Mouse (Mus musculus) cerebellum, adult (tissue): Measurements from ENCODE around the gene Gm35315.
"Not testable (repeated sequence)": the region's sequence is repeated elsewhere in the genome, so short reads cannot be mapped to it uniquely, and the experiment has no call there.

Experiments
- ATAC-seq: cut with Nextera tagmentation; 2 replicates; pipeline ENCODE4 v1.9.2; 2017; ENCODE audit warnings: mild to moderate bottlenecking, moderate library complexity, mixed read lengths; ENCODE audit not compliant: insufficient number of reproducible peaks, low FRiP score, low TSS enrichment

The Gm35315 gene

DNA sequence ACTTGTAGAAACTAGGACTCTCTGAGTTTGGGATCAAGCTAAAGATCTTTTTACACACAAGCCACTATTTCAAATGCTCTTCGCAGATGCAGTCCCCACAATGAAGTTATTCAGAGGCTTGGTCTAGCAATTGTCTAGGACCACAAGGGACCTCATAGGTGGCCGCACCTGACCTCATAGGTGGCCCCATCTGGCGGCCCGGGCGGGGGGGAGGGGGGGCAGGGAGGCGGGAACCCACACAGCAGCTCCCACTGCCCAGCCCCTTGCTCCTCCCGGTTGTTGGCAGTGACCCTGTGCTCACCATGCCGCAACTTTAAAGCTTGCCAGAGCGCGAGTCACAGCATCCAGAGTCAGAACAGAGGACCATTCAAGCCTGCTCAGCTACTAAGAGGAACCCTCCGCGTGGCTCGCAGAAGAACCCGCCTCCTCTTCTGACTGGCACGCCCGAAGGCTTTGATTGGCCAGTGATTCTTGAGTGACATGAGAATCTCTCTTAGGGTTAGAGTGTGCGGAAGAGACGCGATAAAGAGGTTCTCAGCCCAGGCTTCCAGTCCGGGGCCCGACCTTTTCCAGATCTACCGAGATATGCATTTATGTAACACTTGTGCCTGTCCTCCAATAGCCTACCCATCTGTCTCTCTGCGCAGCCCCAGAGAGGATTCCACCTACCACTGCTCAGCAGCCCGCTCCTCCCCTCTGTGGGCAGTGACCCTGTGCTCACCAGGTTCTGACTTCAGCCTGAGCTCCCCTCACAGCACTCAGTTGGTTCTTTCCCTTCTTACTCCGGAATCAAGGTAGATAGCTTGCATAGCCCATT lies at the start of gene Gm35315:
Gene Gm35315 (minus strand): TSS at position 391 of the 817 bp plus-strand sequence.
- ATAC-seq = peak; percentile 99

DNA sequence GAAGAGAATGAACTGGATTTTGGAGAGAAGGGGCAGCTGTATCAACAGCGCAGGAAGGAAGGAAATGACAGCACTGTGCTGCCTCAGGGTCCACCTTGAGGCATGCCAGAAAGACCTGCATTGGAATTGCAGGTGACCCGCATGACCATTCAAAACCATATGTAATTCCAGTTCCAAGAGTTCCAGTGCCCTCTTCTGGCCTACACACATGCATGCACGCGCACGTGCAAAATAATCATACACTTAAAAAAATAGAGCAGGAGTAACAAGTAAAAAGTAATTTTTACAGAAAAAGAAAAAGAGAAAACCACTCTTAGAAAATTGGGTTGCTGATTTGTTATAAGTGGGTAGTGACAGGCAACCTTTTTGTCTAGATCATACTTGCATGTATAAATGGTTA lies 48.8 kb upstream of the Gm35315 start:
- ATAC-seq = no peak

DNA sequence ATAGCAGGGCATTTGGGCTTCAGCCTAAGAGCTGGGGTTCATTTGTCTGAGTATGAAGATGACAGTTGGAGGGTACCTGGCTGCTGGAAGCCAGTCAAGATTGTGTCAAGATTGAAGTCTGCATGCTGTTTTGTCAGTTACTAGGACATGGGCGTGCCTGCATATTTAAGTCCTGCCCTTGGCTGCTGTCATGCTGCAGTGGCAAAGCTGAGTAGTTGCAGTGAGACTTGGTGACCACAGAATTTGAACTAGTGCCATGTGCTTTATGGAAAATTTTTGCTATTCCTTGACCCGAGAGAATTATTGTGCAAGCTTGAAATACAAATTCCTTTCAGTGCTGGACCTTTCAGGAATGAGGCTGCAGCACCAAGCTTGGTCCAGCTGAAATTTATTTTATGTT lies 48.1 kb upstream of the Gm35315 start:
- no peak for ATAC-seq

DNA sequence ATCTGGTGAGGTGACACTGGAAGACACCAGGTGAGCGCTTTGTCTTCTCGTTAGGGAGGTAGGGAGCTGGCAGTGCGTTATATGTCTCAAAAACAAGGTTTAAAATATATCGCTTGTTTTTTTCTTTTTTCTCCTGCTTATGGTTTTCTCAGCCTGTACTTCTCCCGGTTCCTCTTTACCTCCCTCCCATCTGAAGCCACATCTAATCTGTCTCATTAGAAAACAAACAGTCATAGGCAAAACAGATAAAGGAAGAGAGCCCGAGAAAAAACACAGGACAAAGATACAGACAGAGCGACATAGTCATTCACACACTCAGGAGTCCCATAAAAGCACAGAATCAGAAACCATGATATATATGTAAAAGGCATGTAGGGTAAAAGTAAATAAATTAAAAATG lies 46.2 kb upstream of the Gm35315 start:
- ATAC-seq = no peak

DNA sequence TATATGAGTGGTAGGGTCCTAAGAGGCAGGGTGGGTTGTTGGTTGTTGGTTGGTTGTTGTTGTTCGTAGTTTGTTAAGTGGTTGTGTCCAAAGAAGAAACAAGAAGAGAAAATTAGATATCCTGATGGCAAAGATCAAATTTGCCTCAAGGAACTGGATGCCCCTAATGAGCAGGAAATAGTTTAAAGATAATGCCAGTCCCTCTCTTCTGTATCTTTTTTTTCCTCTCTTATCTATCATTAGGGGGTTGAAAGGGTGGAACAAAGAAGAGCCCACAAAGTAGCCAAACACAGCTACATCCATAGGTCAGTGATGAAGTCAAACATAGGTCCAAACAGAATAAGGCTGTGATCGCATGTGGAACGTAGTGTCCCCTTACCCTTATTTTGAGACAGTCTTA lies 45.1 kb upstream of the Gm35315 start:
- no peak for ATAC-seq

DNA sequence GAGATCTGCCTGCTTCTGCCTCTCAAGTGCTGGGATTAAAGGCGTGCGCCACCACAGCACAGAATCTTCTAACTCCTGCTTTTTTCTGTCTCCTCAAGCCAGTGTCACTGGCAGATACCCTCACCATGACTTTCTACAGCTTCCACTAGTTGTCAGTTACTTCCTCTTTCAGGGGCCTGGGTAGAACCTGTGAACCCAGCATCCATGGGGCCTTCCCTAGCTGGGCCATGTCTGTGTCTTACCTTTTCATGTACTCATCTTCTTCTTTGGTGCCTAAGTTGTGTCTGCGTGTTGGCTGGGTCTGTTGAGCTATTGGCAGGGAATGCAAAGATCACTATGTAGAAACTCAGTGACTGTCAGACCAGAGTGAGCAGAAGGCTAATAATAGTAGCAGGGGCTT lies 43.6 kb upstream of the Gm35315 start:
- no peak for ATAC-seq

DNA sequence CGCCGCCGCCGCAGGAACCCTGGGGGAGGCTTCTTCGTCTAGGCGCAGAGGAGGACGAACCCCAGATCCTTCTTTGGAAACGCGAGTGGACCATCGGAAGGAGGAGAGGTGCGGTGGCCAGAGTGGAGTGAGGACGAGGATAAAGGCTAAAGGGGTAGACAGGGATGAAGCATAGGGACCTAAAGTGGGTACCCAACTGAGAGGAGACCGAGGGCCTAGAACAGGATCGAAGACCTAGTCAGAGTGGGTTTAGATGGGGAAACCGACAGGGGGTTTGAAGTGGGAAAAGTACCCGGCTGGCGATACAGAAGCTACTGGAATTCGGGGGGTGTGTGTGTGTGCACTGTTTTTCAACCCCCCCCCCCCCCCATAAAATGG lies 41.9 kb upstream of the Gm35315 start:
- ATAC-seq = 0 out of 2 replicates have a peak, but pooled peaks have one; percentile 2

DNA sequence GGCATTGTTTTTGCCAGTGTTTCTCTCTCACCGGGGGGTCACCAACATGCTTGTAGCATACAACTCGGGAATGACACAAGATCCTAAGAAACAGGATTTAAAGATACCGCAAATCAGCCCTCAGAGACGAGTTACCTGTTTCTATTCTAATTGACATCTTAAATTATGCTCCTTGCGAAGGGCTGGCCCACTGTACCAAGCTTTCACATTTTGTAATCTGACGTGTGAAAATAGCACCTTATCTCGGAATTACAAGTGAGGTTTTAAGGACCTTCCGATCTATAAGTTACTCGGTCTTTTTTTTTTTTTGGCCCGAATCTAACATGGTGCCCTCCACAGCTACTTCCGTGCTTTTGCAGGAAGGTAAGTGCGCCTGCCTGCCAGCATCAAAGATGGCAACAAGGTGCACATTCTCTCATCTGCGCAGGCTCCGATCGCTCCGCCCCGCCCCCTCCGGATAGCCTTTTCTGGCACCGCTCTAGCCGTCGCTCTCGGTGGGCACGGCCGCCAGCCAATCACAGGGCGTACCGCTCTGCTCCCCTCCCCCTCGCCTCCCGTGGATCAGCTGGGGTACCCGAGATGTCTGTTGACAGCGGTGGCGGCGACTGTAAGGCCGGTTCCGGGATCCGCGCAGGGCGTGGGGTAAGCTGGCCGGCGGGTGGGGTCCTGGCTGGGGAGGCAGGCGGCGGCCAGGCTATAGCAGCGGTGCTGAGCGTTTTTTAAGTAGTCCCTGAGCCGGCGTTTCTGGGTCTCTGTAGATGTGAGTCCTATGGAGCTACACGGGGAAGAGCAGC lies 41.3 kb upstream of the Gm35315 start, which contains the start of gene Chfr:
Gene Chfr (plus strand): TSS at position 550 of the 794 bp plus-strand sequence.
- ATAC-seq = peak; percentile 96

DNA sequence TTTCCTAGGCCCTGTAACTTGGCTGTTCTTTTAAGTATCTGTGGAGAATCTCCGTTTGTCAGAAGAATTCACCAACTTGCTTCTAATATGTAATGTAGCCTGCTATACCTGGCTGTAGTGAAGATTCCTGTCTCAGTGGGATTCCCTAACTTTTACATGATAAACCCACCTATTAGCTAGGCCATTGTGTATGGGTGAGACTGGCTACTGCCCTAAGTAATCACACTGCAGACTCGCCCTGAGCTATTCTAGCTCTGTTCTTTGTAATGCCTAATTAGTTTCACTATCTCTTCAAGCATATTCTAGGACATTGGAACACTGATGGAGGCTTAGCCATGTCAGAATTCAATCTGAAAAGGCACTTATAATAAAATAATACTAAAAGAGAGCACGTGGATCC lies 28.2 kb upstream of the Gm35315 start:
- ATAC-seq = not testable (repeated sequence)

DNA sequence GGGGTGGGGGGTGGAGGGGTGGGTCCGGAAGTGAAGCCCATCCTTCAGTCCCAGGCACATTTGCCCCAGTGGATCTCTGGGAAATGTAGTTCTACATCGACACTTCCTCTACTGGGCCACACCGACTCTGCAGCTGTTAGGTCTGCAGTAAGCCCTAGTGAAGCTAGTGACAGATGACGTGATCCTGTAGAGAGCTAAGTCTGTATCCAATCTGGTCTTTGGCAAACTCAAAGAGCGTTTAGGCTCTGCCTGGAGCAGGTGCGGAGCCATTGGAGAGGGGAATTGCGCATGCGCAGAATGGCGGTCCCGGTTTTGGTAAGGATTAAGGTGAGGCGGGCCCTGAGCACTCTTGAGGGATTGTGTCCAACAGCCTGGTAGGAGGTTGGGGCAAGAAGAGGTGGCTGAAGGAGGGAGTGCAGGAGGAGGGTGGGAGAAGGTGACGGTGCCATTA lies 15.8 kb upstream of the Gm35315 start, which contains the start of gene Zfp605:
Gene Zfp605 (plus strand): TSS at position 102 of the 451 bp plus-strand sequence.
- peak; percentile 63 for ATAC-seq

DNA sequence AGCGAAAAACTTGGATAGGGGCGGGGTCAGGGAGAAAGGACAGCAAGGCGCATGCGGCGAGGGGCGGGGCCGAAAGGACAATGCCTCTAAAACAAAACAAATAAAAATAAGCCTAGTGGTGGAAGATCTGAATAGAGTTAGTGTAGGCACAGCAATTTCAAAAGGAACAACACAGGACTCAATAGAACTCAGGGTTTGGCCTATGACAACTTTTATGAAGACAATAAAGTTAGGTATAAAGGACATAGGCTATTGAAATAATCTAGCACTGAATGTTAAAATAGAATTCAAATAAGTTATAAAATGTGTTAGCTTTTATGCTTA lies 14.0 kb upstream of the Gm35315 start:
- ATAC-seq = no peak

DNA sequence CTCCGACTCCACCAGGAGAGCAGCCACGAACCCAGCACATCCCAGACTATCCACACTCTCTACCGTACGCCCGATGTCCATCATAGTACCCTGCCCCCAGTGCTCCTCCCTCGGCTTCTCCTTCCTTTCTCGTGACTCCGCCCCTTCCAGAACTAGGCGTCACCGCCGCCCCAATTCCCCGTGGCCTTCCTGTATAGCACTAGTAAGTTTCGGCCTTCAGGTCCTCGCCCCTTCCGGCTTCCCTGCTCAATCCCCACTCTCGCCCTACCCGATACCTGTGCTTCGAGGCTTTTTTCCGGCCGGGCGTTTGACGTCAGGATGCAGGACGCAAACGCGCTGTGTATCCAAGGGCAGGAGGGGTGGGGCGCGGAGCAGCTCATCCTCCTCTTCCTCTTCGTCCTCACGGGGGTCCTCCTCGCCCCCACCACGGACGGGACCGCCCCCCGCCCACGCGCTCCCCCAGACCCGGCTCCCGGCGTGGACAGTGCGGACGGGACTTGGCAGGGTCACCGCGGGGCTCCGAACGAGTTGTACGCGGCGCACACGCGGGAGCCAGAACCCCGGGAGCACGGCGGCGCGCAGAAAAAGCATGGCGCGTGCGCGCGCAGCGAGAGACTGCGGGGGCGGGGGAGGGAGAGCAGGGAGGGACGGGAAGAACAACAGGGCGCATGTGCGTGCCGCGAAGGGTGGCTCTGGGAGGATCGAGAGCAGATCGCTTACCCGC lies 13.5 kb upstream of the Gm35315 start, which contains the start of gene Gtpbp6:
Gene Gtpbp6 (minus strand): TSS at position 617 of the 724 bp plus-strand sequence.
- peak; percentile 69 for ATAC-seq

DNA sequence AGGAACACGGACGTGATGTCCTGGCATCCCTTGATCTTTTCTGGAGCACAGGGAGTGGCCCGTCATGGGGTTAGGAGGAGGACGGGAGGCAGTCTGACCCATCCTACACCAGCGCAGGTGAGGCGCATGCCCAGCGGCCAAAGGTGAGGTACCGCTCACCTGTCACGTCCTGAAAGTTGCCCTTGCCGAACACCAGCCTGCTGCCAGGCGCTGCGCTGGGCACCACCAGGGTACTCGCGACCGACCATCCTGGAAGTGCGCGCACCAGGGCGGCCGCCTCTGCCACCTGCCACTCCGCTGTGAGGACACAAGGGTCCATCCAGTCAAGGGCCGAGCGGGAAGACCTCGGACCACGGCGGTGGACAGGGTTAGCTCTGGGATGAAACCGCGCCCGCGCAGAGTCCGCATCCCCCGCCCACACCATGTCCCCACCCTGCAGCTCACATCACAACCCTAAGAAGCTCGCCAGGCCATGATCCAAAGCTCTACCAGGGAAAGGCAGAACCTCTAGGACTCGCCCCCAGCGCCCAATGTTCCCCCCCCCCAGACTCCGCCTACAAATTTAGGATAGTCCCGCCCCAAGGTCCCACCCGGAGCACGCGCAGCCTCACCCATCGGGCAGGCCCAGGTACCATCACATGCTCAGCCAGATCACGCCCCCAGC lies 12.8 kb upstream of the Gm35315 start:
- ATAC-seq = peak; percentile 7; the same call in 1 of the 2 replicates

DNA sequence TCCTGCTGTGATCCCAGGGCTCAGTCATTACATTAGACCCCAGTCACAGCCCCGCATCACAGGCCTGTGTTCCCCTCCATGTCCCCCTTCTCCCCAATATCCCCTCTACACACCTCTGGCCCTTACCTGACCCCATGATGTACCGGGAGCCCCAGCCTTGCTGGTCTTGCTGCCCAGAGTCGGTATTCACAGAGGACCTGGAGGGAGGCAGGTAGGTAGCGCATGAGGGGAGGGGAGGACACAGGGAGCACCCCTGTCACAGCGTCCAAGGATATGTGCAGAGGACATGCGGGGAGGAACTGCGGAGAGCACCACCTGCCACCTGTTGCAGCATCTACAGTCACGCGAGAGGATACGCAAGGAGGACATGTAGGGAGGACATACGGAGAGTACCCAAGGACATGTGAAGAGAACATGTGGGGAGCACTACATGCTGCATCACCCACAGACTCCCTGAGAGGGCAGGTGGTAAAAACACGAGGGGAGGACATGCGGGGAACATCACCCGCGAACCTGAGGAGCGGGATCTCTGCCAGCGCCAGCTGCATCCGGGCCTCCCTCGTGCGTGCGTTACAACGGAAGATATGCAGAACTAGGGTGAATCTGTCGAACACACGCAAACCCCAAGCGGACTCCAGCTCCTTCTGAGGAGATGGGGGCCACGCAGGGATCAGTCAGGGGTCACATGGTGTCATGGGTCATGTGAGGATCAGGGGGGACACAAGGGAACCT lies 12.1 kb upstream of the Gm35315 start:
- no peak for ATAC-seq

DNA sequence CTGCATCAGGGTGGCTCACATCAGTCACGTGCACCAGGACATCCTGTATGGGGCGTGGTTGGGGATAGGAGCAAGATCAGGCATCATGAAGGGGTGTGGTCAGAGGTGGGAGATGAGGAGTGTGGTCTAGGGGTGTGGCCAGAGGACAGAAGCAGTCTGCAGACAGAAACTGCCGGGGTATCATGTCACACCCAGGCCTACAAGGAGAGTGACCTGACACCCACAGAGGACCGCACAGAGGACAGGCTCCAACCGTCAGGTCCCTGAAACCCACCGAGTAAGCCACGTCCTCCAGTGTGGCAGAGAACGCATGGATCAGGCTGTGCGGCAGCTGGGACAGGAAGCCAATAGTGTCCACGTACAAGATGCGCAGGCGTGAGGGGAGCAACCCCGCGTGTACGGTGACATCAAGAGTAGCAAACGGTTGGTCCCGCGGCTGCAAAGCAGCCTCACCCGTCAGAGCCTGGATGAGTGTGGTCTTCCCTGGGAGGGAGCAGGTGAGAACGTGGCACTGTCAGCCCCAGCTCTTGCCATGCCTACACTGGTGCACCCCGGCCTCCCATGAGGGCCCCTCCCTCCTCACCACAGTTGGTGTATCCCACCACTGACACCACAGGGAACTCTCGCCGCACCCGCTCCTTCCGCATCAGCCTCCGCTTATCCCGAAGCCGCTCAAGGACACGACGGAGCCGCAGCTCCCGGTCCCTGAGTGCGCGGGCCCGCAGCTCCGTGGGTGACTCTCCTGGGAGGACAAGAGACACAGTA lies 10.6 kb upstream of the Gm35315 start:
- ATAC-seq = no peak

DNA sequence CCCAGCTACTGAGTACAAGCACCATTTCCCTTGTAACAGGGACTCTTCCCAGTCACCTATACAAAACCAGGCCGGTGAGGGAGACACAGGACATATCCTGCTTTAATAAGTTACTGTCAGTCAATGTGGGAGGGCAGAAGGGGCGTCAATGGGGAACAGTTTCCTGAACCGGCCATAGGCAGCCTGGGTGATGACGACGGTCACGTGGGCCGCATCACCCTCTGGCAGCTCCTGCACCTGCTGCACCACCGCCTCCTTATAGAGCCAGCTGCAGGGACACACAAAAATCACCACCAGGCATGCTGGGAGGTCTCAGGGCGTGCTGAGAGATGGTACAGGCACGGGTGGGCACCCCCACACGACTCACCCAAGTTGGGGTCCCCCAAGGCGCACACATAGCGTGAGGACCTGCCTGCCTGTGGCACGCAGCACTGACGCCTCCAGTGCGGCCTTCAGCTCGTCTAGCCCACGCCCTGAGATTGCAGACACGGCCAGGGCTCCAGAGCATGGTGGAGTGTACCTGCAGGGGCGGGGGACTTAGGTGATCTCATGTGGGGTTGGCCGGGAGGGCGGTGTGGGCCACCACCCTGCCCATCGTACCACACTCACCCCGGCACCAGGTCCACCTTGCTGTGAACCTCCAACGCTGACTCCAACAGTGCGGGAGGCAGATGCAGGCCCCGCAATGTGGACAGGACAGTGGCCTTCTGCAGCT lies 9.8 kb upstream of the Gm35315 start:
- ATAC-seq = no peak

DNA sequence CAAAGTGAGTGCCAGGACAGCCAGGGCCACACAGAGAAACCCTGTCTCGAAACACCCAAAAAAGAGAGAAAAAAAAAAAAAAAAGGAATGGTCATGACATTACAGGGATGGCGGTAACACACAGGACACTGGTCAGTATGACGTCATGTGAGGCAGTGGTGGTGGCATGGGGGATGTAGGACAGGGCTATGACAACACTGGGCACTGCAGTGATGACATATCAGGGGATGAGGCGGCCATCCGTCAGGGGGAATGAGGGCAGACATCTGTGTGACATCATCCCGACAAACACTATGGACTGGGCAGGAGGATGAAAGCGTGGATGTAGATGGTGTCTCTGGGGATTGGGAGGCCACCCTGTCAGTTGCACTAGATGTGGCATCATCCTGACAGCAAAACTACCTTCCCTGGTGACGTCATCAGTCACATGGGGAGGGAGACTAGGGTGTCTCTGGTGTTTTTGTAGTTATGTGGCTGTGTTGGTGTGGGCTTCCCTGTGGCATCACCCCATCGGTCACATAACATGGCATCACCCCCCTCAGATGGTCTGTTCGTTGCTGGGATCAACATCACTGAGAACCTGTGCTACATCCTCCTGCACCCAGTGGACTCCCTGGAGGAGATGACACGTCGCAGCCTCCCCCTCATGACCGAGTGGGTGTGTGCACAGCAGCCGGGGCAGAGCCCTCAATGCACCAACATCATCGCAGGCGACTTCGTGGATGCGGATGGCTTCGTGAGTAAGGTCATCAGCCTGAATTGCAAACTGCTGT lies 8.8 kb upstream of the Gm35315 start:
- no peak for ATAC-seq
